Mouse (Mus musculus): ENCODE data around the gene Ctsa. TPM values are rescaled to one million over a fixed set of nuclear protein-coding genes. Genes with fewer than 3 reads are reported as not detected.
"Not testable (repeated sequence)": the region's sequence is repeated elsewhere in the genome, so short reads cannot be mapped to it uniquely, and the experiment has no call there.

The Ctsa gene
- polyA plus RNA-seq, 1 experiment, result 235 TPM

- DNase-seq (ENCODE audit: low spot score), result no peak
These were observed 13.1 kb downstream of the Ctsa start for GRCm38 (mm10) chr2:164845782-164846181.

GRCm38 (mm10) chr2:164850061-164850460 is 17.4 kb downstream of the Ctsa start:
- no peak for DNase-seq (ENCODE audit: low spot score)

GRCm38 (mm10) chr2:164855572-164855971 is 22.9 kb downstream of the Ctsa start:
- not testable (repeated sequence) for DNase-seq (ENCODE audit: low spot score)

- no peak for DNase-seq (ENCODE audit: low spot score)
These were observed 23.8 kb downstream of the Ctsa start for GRCm38 (mm10) chr2:164856309-164857100.

GRCm38 (mm10) chr2:164857101-164857821 is 24.6 kb downstream of the Ctsa start, which contains the start of gene Pltp:
Gene Pltp (minus strand): TSS chr2:164857711.
- no peak for DNase-seq (ENCODE audit: low spot score)

- DNase-seq (ENCODE audit: low spot score), result no peak
These were observed 25.3 kb downstream of the Ctsa start for GRCm38 (mm10) chr2:164857842-164858553.

- no peak for DNase-seq (ENCODE audit: low spot score)
These were observed 26.5 kb downstream of the Ctsa start for GRCm38 (mm10) chr2:164859155-164859554.

GRCm38 (mm10) chr2:164859640-164860432 is 27.2 kb downstream of the Ctsa start:
- no peak for DNase-seq (ENCODE audit: low spot score)

GRCm38 (mm10) chr2:164861094-164861493 is 28.4 kb downstream of the Ctsa start:
- no peak for DNase-seq (ENCODE audit: low spot score)

- no peak for DNase-seq (ENCODE audit: low spot score)
These were observed 29.6 kb downstream of the Ctsa start for GRCm38 (mm10) chr2:164862179-164862861.

GRCm38 (mm10) chr2:164863411-164863810 is 30.7 kb downstream of the Ctsa start:
- DNase-seq (ENCODE audit: low spot score), result not testable (repeated sequence)

GRCm38 (mm10) chr2:164864593-164864992 is 31.9 kb downstream of the Ctsa start:
- DNase-seq (ENCODE audit: low spot score), result no peak

- DNase-seq (ENCODE audit: low spot score), result no peak
These were observed 34.3 kb downstream of the Ctsa start for GRCm38 (mm10) chr2:164866741-164867551.

GRCm38 (mm10) chr2:164867566-164867965 is 34.9 kb downstream of the Ctsa start:
- no peak for DNase-seq (ENCODE audit: low spot score)

GRCm38 (mm10) chr2:164868491-164868890 is 35.8 kb downstream of the Ctsa start:
- no peak for DNase-seq (ENCODE audit: low spot score)

GRCm38 (mm10) chr2:164871602-164872303 is 39.1 kb downstream of the Ctsa start:
- no peak for DNase-seq (ENCODE audit: low spot score)

GRCm38 (mm10) chr2:164873621-164874020 is 40.9 kb downstream of the Ctsa start:
- no peak for DNase-seq (ENCODE audit: low spot score)

GRCm38 (mm10) chr2:164874239-164874769 is 41.6 kb downstream of the Ctsa start:
- DNase-seq (ENCODE audit: low spot score), result no peak

GRCm38 (mm10) chr2:164875648-164876047 is 43.0 kb downstream of the Ctsa start:
- not testable (repeated sequence) for DNase-seq (ENCODE audit: low spot score)
